Mouse (Mus musculus) lung, postnatal 0 days (tissue): ENCODE measurements around the gene Mtmr11. TPM values are rescaled to one million over a fixed set of nuclear protein-coding genes. Genes with fewer than 3 reads are reported as not detected.
"Not testable (repeated sequence)": the region's sequence is repeated elsewhere in the genome, so short reads cannot be mapped to it uniquely, and the experiment has no call there.

ENCODE experiments used
- ATAC-seq: fragments of 200-750 bp; cut with Nextera tagmentation; 2 replicates; pipeline ENCODE4 v1.8.0; 2017; ENCODE audit warnings: moderate library complexity
- DNase-seq: peaks from one replicate; pipeline ENCODE4 v3.0.0-alpha.2; 2016; ENCODE audit warnings: low spot score
- H3K27ac ChIP-seq: fragments of 300-500 bp; sonication (generic); 2 replicates; pipeline ENCODE4 v1.5.1; 2014; ENCODE audit warnings: antibody characterized with exemption, mild to moderate bottlenecking, low read length, mixed read lengths
- H3K27me3 ChIP-seq: fragments of 300-500 bp; sonication (generic); replicated peaks from 2 replicates; pipeline ENCODE4 v1.6.1; 2014; ENCODE audit warnings: low read length, mixed read lengths; ENCODE audit not compliant: insufficient read depth
- H3K36me3 ChIP-seq: fragments of 300-500 bp; sonication (generic); 2 replicates; pipeline ENCODE4 v1.6.1; 2014; ENCODE audit warnings: low read length, mixed read lengths; ENCODE audit not compliant: insufficient read depth
- H3K4me1 ChIP-seq: fragments of 300-500 bp; sonication (generic); 2 replicates; pipeline ENCODE4 v1.6.1; 2014; ENCODE audit warnings: antibody characterized with exemption, low read depth, low read length, mixed read lengths; ENCODE audit not compliant: insufficient read depth
- H3K4me2 ChIP-seq: fragments of 300-500 bp; sonication (generic); replicated peaks from 2 replicates; pipeline ENCODE4 v1.6.1; 2014; ENCODE audit warnings: low read depth, mild to moderate bottlenecking, low read length, moderate library complexity, mixed read lengths
- H3K4me3 ChIP-seq: fragments of 300-500 bp; sonication (generic); 2 replicates; pipeline ENCODE4 v1.5.1; 2014; ENCODE audit warnings: low read depth, low read length
- H3K9ac ChIP-seq: fragments of 300-500 bp; sonication (generic); replicated peaks from 2 replicates; pipeline ENCODE4 v1.6.1; 2014; ENCODE audit warnings: low read depth, mild to moderate bottlenecking
- H3K9me3 ChIP-seq: fragments of 300-500 bp; sonication (generic); 2 replicates; pipeline ENCODE4 v1.6.1; 2016; ENCODE audit warnings: low read length, mixed read lengths
- CTCF ChIP-seq: IDR thresholded peaks from 2 replicates; pipeline ENCODE4 v1.5.1; 2016; ENCODE audit warnings: antibody characterized with exemption, mild to moderate bottlenecking
- EP300 ChIP-seq: IDR thresholded peaks from 2 replicates; pipeline ENCODE4 v1.6.1; 2016; ENCODE audit warnings: antibody characterized with exemption, mild to moderate bottlenecking, control low read depth
- WGBS: fragments of 180-500 bp; shearing (Covaris S2); extraction: QIAGEN DNeasy Blood & Tissue Kit; methylation state at CpG from one replicate; pipeline ENCODE4 v1.1.7; 2014; 5-methylcytosine and 5-hydroxymethylcytosine counted together
- polyA plus RNA-seq: library from polyadenylated mRNA; unstranded; fragments of >200 nt; fragmentation: Nextera tagmentation; extraction: Ambion mirVana; gene quantifications from 2 replicates; pipeline ENCODE4 v1.2.1, GENCODE M21; 2015

Mtmr11 gene
- polyA plus RNA-seq, 1 experiment from 2014 or later: 11.3 TPM

DNA sequence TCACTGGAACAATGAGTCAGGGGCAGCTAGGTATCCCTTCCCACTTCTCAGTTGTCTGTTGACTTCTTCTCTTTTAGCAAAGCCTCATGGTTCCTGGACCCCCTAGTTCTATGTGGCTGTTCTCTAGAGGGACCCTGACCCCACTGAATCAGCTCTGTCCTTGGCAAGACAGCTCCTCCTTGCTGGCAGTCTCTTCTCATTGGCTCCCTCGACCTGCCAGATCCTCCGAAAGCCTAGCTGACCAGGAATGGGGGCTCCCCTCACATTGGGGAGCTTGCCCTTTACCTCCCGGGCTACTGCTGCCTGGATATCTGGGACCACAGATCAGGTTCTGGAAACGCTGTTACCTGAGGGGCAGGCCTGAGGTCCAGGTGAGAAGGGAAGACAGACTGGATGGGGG, 8.5 kb downstream of the Mtmr11 start:
- H3K4me1 ChIP-seq: peaks cover 19% of the 10 kb centered on the region; the same call in 1 of the 2 replicates
- ATAC-seq (no peak), DNase-seq (no peak)
- H3K4me3 ChIP-seq: no peak overlapping the region
- H3K36me3 ChIP-seq: 0 out of 2 replicates have a peak, but pooled peaks cover 5% of the 10 kb centered on the region
- no peak overlapping the region for H3K27ac ChIP-seq
- TF ChIP-seq CTCF (no peak), EP300 (no peak)
- no peaks in the 10 kb centered on the region for H3K9me3 ChIP-seq
- WGBS: 83% methylated on average over 4 of the region's 4 CpGs
- H3K9ac ChIP-seq: no peak overlapping the region
- no peak overlapping the region for H3K4me2 ChIP-seq
- H3K27me3 ChIP-seq: no peaks in the 10 kb centered on the region

DNA sequence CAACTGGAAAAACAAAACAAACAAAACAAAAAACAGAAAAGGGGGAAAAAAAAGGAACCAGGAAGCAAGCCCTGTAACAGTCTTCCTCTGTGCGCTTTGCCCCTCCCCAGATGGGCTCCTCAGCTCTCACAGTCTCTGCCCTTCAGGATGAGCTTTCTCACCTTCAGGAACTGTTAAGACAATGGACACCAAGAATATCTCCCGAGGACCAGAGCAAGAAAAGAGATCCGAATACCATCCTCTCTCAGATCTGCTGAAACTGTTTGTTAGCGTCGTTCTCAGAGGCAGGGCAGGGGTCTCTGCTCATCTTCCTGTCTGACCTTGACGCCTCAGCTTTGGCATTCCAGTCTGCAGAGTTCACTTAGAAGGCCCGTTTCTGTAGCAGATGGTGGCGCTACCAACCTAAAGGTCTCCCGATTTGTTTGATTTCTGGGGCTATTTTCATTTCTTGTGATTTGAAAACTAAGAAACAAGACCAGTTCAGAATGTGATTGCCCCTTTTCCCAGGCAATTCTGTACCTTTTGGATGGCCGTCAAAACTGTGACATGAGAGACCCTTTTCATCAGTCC, 9.3 kb downstream of the Mtmr11 start:
- no peak for ATAC-seq
- TF ChIP-seq CTCF (no peak), EP300 (no peak)
- Histone ChIP-seq H3K4me1 (peaks cover 19% of the 10 kb centered on the region; the same call in 1 of the 2 replicates), H3K36me3 (0 out of 2 replicates have a peak, but pooled peaks cover 6% of the 10 kb centered on the region), H3K9ac (0 out of 2 replicates have a peak overlapping the region, but pooled peaks have one; percentile 5), H3K4me2 (peak overlapping the region; percentile 87), H3K9me3 (no peaks in the 10 kb centered on the region), H3K27ac (peak overlapping the region; percentile 99), H3K4me3 (peak overlapping the region; percentile 81; the same call in 1 of the 2 replicates), H3K27me3 (no peaks in the 10 kb centered on the region)
- 42% methylated on average over 10 of the region's 10 CpGs for WGBS
- DNase-seq: peak; percentile 27

DNA sequence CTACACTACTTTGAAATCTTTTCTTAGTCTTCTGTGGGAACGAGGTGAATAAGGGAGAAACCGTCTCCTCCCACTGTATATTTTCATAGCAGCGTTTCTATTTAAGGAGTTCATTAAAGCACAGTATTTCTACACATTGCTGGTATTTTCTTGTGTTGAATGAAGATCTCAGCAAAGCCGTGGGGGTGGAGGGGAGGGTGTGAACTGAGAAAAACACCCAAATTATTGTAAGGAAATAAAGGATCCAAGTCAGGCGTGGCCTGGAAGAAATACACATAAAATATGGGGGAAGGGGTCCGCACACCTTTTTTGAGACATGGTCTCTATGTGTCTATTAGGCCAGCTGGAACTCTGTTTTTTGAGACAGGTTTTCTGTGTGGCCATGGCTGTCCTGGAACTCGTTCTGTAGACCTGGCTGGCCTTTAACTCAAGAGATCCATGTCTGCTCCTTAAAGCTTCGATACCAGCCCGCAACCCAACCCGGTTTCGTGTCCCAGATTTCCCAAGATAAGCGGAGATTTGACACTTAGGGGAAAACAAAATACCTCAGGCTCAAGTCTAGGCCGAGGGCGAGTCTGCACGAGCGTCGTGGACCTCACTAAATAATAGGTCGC, 9.9 kb downstream of the Mtmr11 start:
- H3K4me2 ChIP-seq: peak overlapping the region; percentile 87
- H3K9ac ChIP-seq: peak overlapping the region; percentile 67
- H3K36me3 ChIP-seq: 0 out of 2 replicates have a peak, but pooled peaks cover 12% of the 10 kb centered on the region
- peaks cover 19% of the 10 kb centered on the region; the same call in 1 of the 2 replicates for H3K4me1 ChIP-seq
- H3K27ac ChIP-seq: peak overlapping the region; percentile 99
- H3K9me3 ChIP-seq: no peaks in the 10 kb centered on the region
- DNase-seq (no peak), ATAC-seq (no peak; the same call in 1 of the 2 replicates)
- TF ChIP-seq EP300: no peak
- TF ChIP-seq CTCF: no peak
- no peaks in the 10 kb centered on the region for H3K27me3 ChIP-seq
- peak overlapping the region; percentile 81 for H3K4me3 ChIP-seq
- 7% methylated on average over 18 of the region's 18 CpGs for WGBS

DNA sequence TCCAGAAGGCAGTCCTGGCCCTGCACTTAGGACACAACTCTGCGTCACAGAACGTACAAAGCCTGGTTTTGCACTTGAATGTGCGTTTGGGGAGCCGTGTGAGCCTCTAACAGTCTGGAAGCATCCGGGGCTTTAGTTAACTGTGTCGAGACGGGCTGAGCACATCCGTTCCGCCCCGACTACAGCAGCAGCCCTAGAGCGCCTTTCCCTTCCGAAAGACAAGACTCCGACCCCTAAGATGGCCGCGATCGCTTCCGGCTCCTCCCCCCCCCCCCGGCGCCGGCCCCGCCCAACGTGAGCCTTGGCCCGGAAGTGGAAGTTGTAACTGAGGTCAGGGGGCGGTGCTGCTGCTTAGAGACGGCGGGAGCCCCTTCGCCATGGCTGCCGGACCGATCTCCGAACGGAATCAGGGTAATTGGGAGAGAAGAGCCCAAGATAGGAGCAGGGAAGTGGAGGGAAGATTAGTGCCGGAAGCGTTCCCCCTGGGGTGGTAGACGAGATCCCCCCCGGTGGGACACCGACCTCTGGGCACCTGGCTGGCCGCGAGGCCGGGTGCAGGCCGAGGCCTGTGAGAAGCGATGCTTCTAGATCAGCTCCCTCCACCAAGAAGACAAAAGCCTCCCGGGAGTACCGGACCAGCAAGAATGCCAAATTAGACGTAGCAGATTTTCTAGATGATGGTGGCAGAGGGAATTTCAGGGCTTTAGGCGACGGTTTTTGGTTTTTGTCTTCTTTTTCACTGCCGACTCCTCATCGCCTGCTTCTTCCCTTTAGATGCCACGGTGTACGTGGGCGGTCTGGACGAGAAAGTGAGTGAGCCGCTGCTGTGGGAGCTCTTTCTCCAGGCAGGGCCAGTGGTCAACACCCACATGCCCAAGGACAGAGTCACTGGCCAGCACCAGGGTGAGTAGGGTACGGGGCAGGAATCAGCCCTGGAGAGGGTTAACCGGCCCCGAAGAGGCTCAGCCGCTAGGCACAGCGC, 10.7 kb downstream of the Mtmr11 start, which contains the start of gene Sf3b4:
Sf3b4 (plus strand) TSS at position 136 of the 982 bp plus-strand sequence.
- Histone ChIP-seq H3K27me3 (no peaks in the 10 kb centered on the region), H3K27ac (peak within 1 kb of the TSS; percentile 99), H3K4me1 (peaks cover 19% of the 10 kb centered on the region; the same call in 1 of the 2 replicates), H3K4me3 (peak within 1 kb of the TSS; percentile 81), H3K36me3 (peaks cover 14% of the 10 kb centered on the region; the same call in 1 of the 2 replicates), H3K9me3 (no peaks in the 10 kb centered on the region), H3K9ac (peak within 1 kb of the TSS; percentile 67), H3K4me2 (peak within 1 kb of the TSS; percentile 87)
- ATAC-seq (peak; percentile 97), DNase-seq (peak; percentile 97)
- TF ChIP-seq CTCF (no peak), EP300 (peak; percentile 59; the same call in 1 of the 2 replicates)
- WGBS: under 1% methylated on average over 51 of the region's 58 CpGs

DNA sequence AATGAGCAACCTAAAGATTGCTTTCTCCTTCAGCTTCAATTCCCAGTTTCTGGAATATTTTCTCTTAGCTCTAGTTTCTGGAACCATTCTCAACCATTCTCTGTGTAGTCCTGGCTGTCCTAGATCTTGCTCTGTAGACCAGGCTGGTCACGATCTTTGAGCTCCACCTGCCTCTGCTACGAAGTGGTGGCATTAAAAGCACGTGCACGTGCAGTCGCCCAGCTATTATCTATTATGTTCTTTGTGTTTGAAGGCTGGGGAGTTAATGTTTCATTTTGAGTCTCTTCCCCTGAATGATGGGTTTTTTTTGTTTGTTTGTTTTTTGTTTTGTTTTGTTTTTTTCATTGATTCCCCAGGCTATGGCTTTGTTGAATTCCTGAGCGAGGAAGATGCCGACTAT, 11.4 kb downstream of the Mtmr11 start:
- TF ChIP-seq CTCF (no peak), EP300 (no peak)
- peak overlapping the region; percentile 67 for H3K9ac ChIP-seq
- DNase-seq (no peak), ATAC-seq (no peak)
- WGBS: 30% methylated on average over 7 of the region's 7 CpGs
- H3K27ac ChIP-seq: no peak overlapping the region
- peaks cover 19% of the 10 kb centered on the region; the same call in 1 of the 2 replicates for H3K36me3 ChIP-seq
- peak overlapping the region; percentile 87 for H3K4me2 ChIP-seq
- H3K27me3 ChIP-seq: no peaks in the 10 kb centered on the region
- H3K9me3 ChIP-seq: no peaks in the 10 kb centered on the region
- H3K4me1 ChIP-seq: peaks cover 19% of the 10 kb centered on the region; the same call in 1 of the 2 replicates
- peak overlapping the region; percentile 81 for H3K4me3 ChIP-seq

DNA sequence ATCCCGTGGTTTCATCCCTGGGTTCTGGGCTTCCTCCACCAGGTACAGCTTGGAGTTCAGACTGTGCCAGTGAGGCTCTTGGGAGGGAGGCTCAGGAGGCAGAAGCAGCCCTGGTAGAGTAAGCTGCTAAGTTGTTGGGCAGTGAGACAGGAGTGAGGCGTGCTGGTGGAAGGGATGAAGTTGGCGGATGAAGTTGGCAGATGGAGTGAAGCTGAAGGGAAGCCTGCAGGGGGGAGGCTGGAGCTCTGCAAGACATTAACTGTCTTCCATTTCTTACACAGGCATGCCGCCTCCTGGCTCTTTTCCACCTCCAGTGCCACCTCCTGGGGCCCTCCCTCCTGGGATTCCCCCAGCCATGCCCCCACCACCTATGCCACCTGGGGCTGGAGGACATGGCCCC, 12.2 kb downstream of the Mtmr11 start:
- not testable (repeated sequence) for H3K4me3 ChIP-seq, H3K9me3 ChIP-seq, H3K9ac ChIP-seq, ATAC-seq, H3K4me2 ChIP-seq, DNase-seq, H3K27ac ChIP-seq, H3K27me3 ChIP-seq
- H3K4me1 ChIP-seq: peaks cover 19% of the 10 kb centered on the region; the same call in 1 of the 2 replicates
- peaks cover 21% of the 10 kb centered on the region; the same call in 1 of the 2 replicates for H3K36me3 ChIP-seq
- 81% methylated on average over 4 of the region's 4 CpGs for WGBS
